Mouse (Mus musculus) liver, postnatal 0 days (tissue): ENCODE results near the gene Anxa5. TPM values are rescaled to one million over a fixed set of nuclear protein-coding genes. Genes with fewer than 3 reads are reported as not detected.

Source experiments
- ATAC-seq: fragments of 200-750 bp; cut with Nextera tagmentation; 2 replicates; pipeline ENCODE4 v1.8.0; 2017; ENCODE audit warnings: mild to moderate bottlenecking, moderate library complexity
- DNase-seq: peaks from one replicate; pipeline ENCODE4 v3.0.0-alpha.2; 2016
- H3K27ac ChIP-seq: fragments of 300-500 bp; sonication (generic); 2 replicates; pipeline ENCODE4 v1.5.1; 2014; ENCODE audit warnings: antibody characterized with exemption, moderate library complexity, mild to moderate bottlenecking, low read depth
- H3K27me3 ChIP-seq: fragments of 300-500 bp; sonication (generic); 2 replicates; pipeline ENCODE4 v1.6.1; 2014; ENCODE audit warnings: low read length, control low read depth, mixed read lengths; ENCODE audit not compliant: insufficient read depth
- H3K36me3 ChIP-seq: fragments of 300-500 bp; sonication (generic); replicated peaks from 2 replicates; pipeline ENCODE4 v1.6.1; 2014; ENCODE audit warnings: mild to moderate bottlenecking, control low read depth, low read length, moderate library complexity, mixed read lengths; ENCODE audit not compliant: insufficient read depth
- H3K4me1 ChIP-seq: fragments of 300-500 bp; sonication (generic); 2 replicates; pipeline ENCODE4 v1.6.1; 2014; ENCODE audit warnings: antibody characterized with exemption, mild to moderate bottlenecking, control low read depth; ENCODE audit not compliant: insufficient read depth
- H3K4me2 ChIP-seq: fragments of 300-500 bp; sonication (generic); 2 replicates; pipeline ENCODE4 v1.6.1; 2014; ENCODE audit warnings: low read depth, mild to moderate bottlenecking, low read length, moderate library complexity, mixed read lengths
- H3K4me3 ChIP-seq: fragments of 300-500 bp; sonication (generic); 2 replicates; pipeline ENCODE4 v1.5.1; 2014; ENCODE audit warnings: low read depth, low read length
- H3K9ac ChIP-seq: fragments of 300-500 bp; sonication (generic); replicated peaks from 2 replicates; pipeline ENCODE4 v1.6.1; 2014; ENCODE audit warnings: mild to moderate bottlenecking, moderate library complexity
- H3K9me3 ChIP-seq: fragments of 300-500 bp; sonication (generic); 2 replicates; pipeline ENCODE4 v1.6.1; 2016; ENCODE audit warnings: mild to moderate bottlenecking, control low read depth, low read length, mixed read lengths
- CTCF ChIP-seq: sonication (generic); IDR thresholded peaks from 2 replicates; pipeline ENCODE4 v1.5.1; 2016; ENCODE audit warnings: antibody characterized with exemption, low read depth
- EP300 ChIP-seq: IDR thresholded peaks from 2 replicates; pipeline ENCODE4 v1.6.1; 2016; ENCODE audit warnings: antibody characterized with exemption, low read depth, mild to moderate bottlenecking
- WGBS: fragments of 180-500 bp; shearing (Covaris S2); extraction: QIAGEN DNeasy Blood & Tissue Kit; methylation state at CpG from one replicate; pipeline ENCODE4 v1.1.7; 2014; ENCODE audit not compliant: insufficient replicate concordance; 5-methylcytosine and 5-hydroxymethylcytosine counted together
- polyA plus RNA-seq: library from polyadenylated mRNA; unstranded; fragments of >200 nt; fragmentation: Nextera tagmentation; extraction: Ambion mirVana; gene quantifications from 2 replicates; pipeline ENCODE4 v1.2.1, GENCODE M21; 2015

Anxa5 gene
- 54.1 and 59.1 TPM in 2 replicates for polyA plus RNA-seq

DNA sequence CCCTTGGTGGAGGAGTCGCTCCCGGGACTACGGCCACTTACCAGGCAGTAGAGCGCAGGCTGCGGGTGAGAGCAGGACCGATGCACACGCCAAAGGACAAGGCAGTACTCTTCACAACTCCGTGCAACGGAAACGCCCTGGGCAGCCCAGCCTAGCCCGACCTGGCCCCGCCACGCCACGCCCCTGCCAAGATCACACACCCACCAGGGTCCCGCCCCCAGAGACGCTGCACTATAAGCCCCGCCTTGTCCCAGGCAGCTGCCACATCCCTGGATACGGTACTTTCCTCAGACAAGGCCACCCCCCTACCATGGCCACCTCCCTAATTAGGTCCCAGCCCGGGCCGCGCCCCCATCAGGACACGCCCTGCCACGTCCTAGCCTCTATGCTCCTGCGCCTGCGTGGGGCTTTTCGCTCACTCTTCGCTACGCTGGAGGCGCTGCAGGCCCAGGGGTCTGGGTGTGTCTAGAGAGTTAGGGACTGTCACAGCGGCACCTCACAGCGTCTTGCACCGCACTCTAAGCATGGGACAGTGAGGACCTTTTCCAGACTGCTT is at the start of gene Anxa5, which contains the start of gene 1810062G17Rik:
TSS of gene Anxa5 (minus strand) at position 363 of the 556 bp plus-strand sequence.
TSS of gene 1810062G17Rik (plus strand) at position 406 of the 556 bp plus-strand sequence.
- Histone ChIP-seq H3K36me3 (no peaks in the 10 kb centered on the region), H3K4me1 (peaks cover 23% of the 10 kb centered on the region), H3K9me3 (no peaks in the 10 kb centered on the region), H3K9ac (peak within 1 kb of the TSS; percentile 80), H3K27ac (peak within 1 kb of the TSS; percentile 88), H3K4me3 (peak within 1 kb of the TSS; percentile 72), H3K27me3 (no peaks in the 10 kb centered on the region), H3K4me2 (peak within 1 kb of the TSS; percentile 97)
- peak; percentile 96 for DNase-seq
- under 1% methylated on average over 32 of the region's 32 CpGs for WGBS
- ATAC-seq = peak; percentile 99
- peak; percentile 70 for TF ChIP-seq CTCF
- TF ChIP-seq EP300 = peak; percentile 21; the same call in 1 of the 2 replicates

DNA sequence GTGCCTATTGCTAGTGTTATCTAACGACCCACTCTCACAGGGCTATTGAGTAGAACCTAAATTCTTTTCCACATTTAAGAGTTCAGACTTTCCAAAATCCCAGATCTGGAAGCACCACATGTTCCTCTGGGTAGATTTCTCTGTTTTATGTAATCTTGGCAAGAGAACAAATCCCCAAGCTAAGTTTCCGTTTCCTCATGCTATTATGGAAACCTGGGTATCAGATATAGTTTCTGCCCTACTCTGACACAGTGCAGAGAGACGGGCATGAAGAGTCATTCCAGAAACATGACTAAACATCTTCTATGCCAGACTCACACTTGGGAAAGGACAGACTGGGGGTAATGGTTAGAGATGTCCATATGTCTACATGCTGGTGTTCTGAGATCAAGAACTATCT is 48.8 kb upstream of the Anxa5 start:
- DNase-seq (no peak), ATAC-seq (no peak)
- no peak overlapping the region for H3K27ac ChIP-seq
- H3K9me3 ChIP-seq = no peaks in the 10 kb centered on the region
- no peaks in the 10 kb centered on the region for H3K36me3 ChIP-seq
- TF ChIP-seq CTCF (no peak), EP300 (no peak)
- H3K4me2 ChIP-seq = no peak overlapping the region
- H3K27me3 ChIP-seq = peaks cover 23% of the 10 kb centered on the region
- H3K9ac ChIP-seq = no peak overlapping the region
- H3K4me3 ChIP-seq = no peak overlapping the region
- WGBS = 66% methylated on average over 3 of the region's 3 CpGs
- no peaks in the 10 kb centered on the region for H3K4me1 ChIP-seq

DNA sequence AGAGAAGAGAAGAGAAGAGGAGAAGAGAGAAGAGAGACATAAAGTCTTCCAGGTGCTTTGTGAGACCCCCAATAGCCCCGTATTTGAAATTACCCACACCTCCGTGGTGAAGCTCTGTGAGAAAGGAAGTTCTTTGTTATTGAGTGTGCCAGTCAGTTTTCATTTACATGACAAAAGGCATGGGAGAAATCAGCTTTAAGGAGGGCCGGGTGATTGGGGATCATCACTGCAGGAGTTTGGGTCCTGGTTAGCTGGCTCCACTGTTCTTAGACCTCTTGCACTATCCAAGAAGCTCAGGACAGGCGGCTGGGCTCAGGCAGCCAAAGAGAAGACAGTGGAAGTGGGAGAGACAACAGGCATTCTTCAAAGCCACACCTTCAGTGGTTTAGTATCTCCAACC is 46.4 kb upstream of the Anxa5 start:
- H3K4me3 ChIP-seq = no peak overlapping the region
- WGBS = 13% methylated on average over 4 of the region's 4 CpGs
- ATAC-seq (no peak), DNase-seq (no peak)
- peaks cover 23% of the 10 kb centered on the region for H3K27me3 ChIP-seq
- no peak overlapping the region for H3K9ac ChIP-seq
- no peaks in the 10 kb centered on the region for H3K9me3 ChIP-seq
- TF ChIP-seq EP300 (no peak), CTCF (no peak)
- H3K4me2 ChIP-seq = no peak overlapping the region
- no peaks in the 10 kb centered on the region for H3K4me1 ChIP-seq
- H3K27ac ChIP-seq = no peak overlapping the region
- no peaks in the 10 kb centered on the region for H3K36me3 ChIP-seq

DNA sequence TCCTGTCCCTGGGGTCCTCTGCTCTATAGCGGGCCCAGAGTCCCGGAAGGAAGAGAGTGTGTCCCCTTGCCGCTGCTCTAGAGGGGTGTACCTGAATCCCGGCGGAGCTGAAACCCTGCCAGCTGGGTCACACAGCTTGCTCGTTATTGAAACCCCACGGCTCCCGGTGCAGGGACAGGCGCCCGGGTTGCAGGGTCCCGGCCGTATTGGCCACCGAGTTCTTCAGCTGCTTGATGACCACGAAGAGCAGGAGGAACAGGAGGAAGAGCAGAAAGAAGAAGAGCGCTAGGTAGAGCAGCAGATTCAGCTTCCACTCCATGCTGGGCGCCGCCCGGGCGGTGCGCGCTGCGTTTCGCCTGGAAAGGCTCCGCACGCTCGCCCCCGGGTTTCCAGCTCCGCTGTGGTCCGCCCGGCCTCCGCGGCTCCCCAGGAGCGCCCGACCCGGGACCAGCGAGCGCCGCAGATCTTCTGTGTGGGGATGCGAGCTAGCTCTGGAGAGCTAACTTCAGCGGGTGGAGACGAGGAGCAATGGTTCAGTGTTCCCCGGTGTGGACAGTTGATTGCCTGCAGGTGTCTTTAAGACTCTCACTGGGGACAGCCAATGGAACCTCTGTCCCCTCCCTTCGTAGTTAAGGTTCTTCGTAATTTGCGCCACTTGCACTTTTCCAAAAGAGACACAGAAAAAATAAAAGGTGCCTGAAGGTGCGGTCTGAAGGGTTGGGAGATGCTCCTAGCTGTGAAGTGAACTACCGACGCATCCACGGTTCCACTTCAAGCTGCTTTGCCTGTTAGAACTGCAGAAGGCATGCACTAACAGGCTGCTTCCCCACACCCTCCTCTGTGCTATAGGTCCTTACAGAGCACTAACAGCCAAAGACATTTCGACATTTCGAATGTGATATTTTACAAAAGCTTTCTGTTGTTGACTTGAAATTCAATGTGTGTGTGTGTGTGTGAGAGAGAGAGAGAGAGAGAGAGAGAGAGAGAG is 45.7 kb upstream of the Anxa5 start, which contains the start of gene Gm11549:
TSS of gene Gm11549 (minus strand) at position 741 of the 988 bp plus-strand sequence.
- ATAC-seq = no peak
- WGBS = 3% methylated on average over 51 of the region's 51 CpGs
- H3K9ac ChIP-seq = no peak within 1 kb of the TSS

DNA sequence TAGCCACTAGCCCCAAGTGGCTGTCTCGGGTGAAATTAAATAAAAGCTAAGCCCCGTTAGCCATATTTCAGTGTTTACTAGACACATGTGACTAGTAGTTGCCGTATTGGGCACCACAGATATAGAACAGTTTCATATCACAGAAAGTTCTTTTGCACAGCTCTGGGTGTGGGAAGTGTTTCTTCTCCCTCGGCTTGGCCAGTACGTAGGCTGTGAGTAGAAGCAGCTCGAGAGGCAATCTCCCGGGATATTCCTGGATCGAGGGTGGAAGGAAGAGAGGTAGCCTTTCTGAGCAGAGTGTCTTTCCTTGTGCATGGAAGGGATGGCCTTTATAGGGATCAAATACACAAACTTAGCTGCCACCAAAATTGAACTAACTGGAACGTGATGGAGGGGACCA is 40.5 kb upstream of the Anxa5 start:
- no peak for TF ChIP-seq EP300
- TF ChIP-seq CTCF = no peak
- Histone ChIP-seq H3K27ac (no peak overlapping the region), H3K4me2 (no peak overlapping the region), H3K4me1 (no peaks in the 10 kb centered on the region), H3K9me3 (no peaks in the 10 kb centered on the region), H3K27me3 (peaks cover 12% of the 10 kb centered on the region), H3K9ac (no peak overlapping the region), H3K36me3 (no peaks in the 10 kb centered on the region), H3K4me3 (no peak overlapping the region)
- 82% methylated on average over 9 of the region's 9 CpGs for WGBS
- DNase-seq (no peak), ATAC-seq (no peak)

More for the DNA sequence above, 45.7 kb upstream of the Anxa5 start, which contains the start of gene Gm11549:
- DNase-seq = peak; percentile 20
- TF ChIP-seq CTCF (no peak), EP300 (no peak)
- no peak within 1 kb of the TSS for H3K27ac ChIP-seq
- peak within 1 kb of the TSS; percentile 45 for H3K4me3 ChIP-seq
- H3K27me3 ChIP-seq = peaks cover 23% of the 10 kb centered on the region
- no peaks in the 10 kb centered on the region for H3K36me3 ChIP-seq
- peak within 1 kb of the TSS; percentile 72 for H3K4me2 ChIP-seq
- no peaks in the 10 kb centered on the region for H3K4me1 ChIP-seq
- no peaks in the 10 kb centered on the region for H3K9me3 ChIP-seq

DNA sequence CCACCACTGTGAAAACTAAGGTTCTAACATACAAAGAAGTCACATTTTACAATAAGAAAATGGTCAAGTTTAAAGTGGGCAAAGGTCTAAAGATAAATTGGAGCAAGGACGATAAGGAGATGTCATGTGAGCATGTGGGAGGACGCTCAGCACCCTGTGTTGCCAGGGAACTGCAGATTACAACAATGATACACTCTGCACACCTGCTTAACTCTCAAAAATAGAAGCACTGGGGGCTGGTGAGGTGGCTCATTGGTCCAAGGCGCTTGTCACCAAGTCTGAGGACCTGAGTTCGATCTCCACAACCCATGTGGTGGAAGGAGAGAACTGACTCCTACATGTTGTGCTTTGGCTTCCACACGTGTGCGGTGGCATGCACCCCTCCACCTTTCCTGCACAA is 35.8 kb upstream of the Anxa5 start:
- H3K9me3 ChIP-seq = no peaks in the 10 kb centered on the region
- H3K9ac ChIP-seq = no peak overlapping the region
- TF ChIP-seq EP300 (no peak), CTCF (no peak)
- no peaks in the 10 kb centered on the region for H3K4me1 ChIP-seq
- no peak overlapping the region for H3K27ac ChIP-seq
- H3K4me3 ChIP-seq = no peak overlapping the region
- no peak overlapping the region for H3K4me2 ChIP-seq
- H3K36me3 ChIP-seq = no peaks in the 10 kb centered on the region
- DNase-seq (no peak), ATAC-seq (no peak)
- no peaks in the 10 kb centered on the region for H3K27me3 ChIP-seq
- 75% methylated on average over 6 of the region's 6 CpGs for WGBS
